Mouse (Mus musculus): ENCODE measurements around the gene Tpbgl. TPM values are rescaled to one million over a fixed set of nuclear protein-coding genes. Genes with fewer than 3 reads are reported as not detected.
A peak's percentile ranks its signal among the peaks of the same experiment; 100 is the strongest.

The Tpbgl gene
- polyA plus RNA-seq, 1 experiment, result not detected

DNA sequence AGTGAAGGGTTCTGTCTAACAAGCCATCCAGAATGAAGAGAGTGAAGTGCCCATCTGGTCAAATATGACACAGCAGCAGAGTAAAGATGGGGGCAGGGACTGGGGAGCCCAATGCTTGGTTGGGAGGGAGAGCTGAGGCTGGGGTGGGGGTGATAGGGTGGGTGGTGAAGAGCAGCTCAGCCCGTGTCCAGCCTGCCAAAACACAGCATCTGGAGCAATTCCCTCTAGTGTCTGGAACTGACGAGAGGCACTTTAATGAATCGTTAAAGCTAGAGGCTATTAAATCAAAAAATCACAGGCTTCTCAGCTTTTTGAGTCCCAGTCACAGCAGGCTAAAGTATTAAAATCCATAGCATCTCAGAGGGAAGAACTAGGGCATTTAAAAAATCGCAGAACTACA, 22.7 kb upstream of the Tpbgl start:
- Histone ChIP-seq H3K27me3 (ENCODE audit: control insufficient read depth, insufficient read depth, insufficient read length) (no peaks in the 10 kb centered on the region), H3K36me3 (ENCODE audit: control insufficient read depth, insufficient read depth) (no peaks in the 10 kb centered on the region), H3ac (ENCODE audit: control insufficient read depth, insufficient read length) (no peak overlapping the region), H3K79me2 (ENCODE audit: control insufficient read depth, insufficient read depth) (no peaks in the 10 kb centered on the region), H3K4me2 (ENCODE audit: low read depth) (no peak overlapping the region), H3K4me3 (no peak overlapping the region)
- TF ChIP-seq POLR2A (IDR thresholded peaks at IDR 0.05; ENCODE audit: insufficient read length, low read depth) (no peak), MAX (IDR thresholded peaks at IDR 0.05; ENCODE audit: low read depth) (no peak), MYOG (IDR thresholded peaks at IDR 0.05; ENCODE audit: control insufficient read depth in 1 of 3, insufficient read depth in 1 of 3, insufficient read length in 2 of 3, low read depth in 2 of 3) (no peak), USF1 (IDR thresholded peaks at IDR 0.05; ENCODE audit: low read depth) (no peak), TCF3 (IDR thresholded peaks at IDR 0.05; ENCODE audit: insufficient read length, low read depth) (no peak), POLR2AphosphoS2 (IDR thresholded peaks at IDR 0.05; ENCODE audit: insufficient read length, low read depth) (no peak), CEBPB (IDR thresholded peaks at IDR 0.05; ENCODE audit: insufficient read depth, poor library complexity, severe bottlenecking) (no peak), REST (IDR thresholded peaks at IDR 0.05; ENCODE audit: insufficient read depth, insufficient read length) (no peak), MYOD1 (IDR thresholded peaks at IDR 0.05; ENCODE audit: control insufficient read depth in 1 of 3, insufficient read length in 2 of 3, low read depth in 2 of 3) (no peak), SRF (IDR thresholded peaks at IDR 0.05; ENCODE audit: control insufficient read depth, insufficient read length, low read depth) (no peak), E2F4 (IDR thresholded peaks at IDR 0.05; ENCODE audit: insufficient read depth) (no peak), TCF12 (IDR thresholded peaks at IDR 0.05; ENCODE audit: insufficient read depth, poor library complexity, severe bottlenecking) (no peak)

DNA sequence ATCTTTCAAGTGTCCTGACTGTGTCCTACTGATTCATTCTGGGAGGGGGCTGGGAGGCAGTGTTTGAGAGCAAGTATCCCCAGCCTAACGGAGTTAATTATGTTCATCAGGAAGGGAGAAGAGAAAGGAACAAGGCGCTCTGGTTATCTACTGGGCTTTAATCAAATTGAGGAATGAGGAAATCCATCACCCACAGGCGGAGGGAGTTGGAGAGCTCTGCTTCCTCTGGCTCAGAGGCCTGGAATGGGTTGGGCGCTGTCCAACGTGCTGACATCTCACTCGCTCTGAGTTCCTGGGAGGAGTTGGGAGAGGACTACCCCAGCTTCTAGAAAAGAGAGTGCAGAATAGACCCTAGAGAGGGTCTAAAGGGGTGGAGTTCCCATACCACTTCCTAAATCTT, 21.7 kb upstream of the Tpbgl start:
- no peaks in the 10 kb centered on the region for H3K27me3 ChIP-seq (ENCODE audit: control insufficient read depth, insufficient read depth, insufficient read length)
- no peak overlapping the region for H3ac ChIP-seq (ENCODE audit: control insufficient read depth, insufficient read length)
- no peaks in the 10 kb centered on the region for H3K36me3 ChIP-seq (ENCODE audit: control insufficient read depth, insufficient read depth)
- no peaks in the 10 kb centered on the region for H3K79me2 ChIP-seq (ENCODE audit: control insufficient read depth, insufficient read depth)
- H3K4me3 ChIP-seq, result no peak overlapping the region
- H3K4me2 ChIP-seq (ENCODE audit: low read depth), result no peak overlapping the region
- TF ChIP-seq REST (IDR thresholded peaks at IDR 0.05; ENCODE audit: insufficient read depth, insufficient read length), result peak; percentile 75
- TF ChIP-seq MYOD1 (IDR thresholded peaks at IDR 0.05; ENCODE audit: control insufficient read depth in 1 of 3, insufficient read length in 2 of 3, low read depth in 2 of 3), result no peak
- TF ChIP-seq TCF12 (IDR thresholded peaks at IDR 0.05; ENCODE audit: insufficient read depth, poor library complexity, severe bottlenecking), result no peak
- TF ChIP-seq POLR2A (IDR thresholded peaks at IDR 0.05; ENCODE audit: insufficient read length, low read depth), result no peak
- no peak for TF ChIP-seq E2F4 (IDR thresholded peaks at IDR 0.05; ENCODE audit: insufficient read depth)
- TF ChIP-seq SRF (IDR thresholded peaks at IDR 0.05; ENCODE audit: control insufficient read depth, insufficient read length, low read depth), result no peak
- TF ChIP-seq CEBPB (IDR thresholded peaks at IDR 0.05; ENCODE audit: insufficient read depth, poor library complexity, severe bottlenecking), result no peak

DNA sequence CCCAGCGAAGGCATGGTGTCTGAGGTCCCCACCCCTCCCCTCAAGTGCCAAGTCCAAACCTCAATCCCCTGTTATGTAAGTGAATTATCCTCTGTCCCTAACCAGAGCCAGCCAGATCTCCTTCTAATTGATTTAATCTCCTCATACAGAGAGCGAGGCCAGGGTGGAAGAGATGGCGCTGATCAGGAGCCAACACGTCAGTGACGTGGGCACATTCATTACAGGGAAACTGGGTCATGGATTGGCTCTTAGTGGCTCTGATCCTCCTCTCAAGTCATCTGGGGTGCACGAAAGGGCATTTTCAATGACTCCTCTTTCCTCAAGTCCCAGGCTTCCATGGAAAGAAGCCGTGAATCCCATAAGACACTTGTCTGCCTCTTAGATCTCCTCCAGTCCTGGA, 17.8 kb upstream of the Tpbgl start:
- Histone ChIP-seq H3K27me3 (ENCODE audit: control insufficient read depth, insufficient read depth, insufficient read length) (peaks cover 5% of the 10 kb centered on the region), H3ac (ENCODE audit: control insufficient read depth, insufficient read length) (no peak overlapping the region), H3K36me3 (ENCODE audit: control insufficient read depth, insufficient read depth) (no peaks in the 10 kb centered on the region), H3K79me2 (ENCODE audit: control insufficient read depth, insufficient read depth) (no peaks in the 10 kb centered on the region), H3K4me2 (ENCODE audit: low read depth) (no peak overlapping the region), H3K4me3 (no peak overlapping the region)
- TF ChIP-seq MYOD1 (IDR thresholded peaks at IDR 0.05; ENCODE audit: control insufficient read depth in 1 of 3, insufficient read length in 2 of 3, low read depth in 2 of 3) (no peak), USF1 (IDR thresholded peaks at IDR 0.05; ENCODE audit: low read depth) (no peak), TCF12 (IDR thresholded peaks at IDR 0.05; ENCODE audit: insufficient read depth, poor library complexity, severe bottlenecking) (no peak), MAX (IDR thresholded peaks at IDR 0.05; ENCODE audit: low read depth) (no peak), TCF3 (IDR thresholded peaks at IDR 0.05; ENCODE audit: insufficient read length, low read depth) (no peak), REST (IDR thresholded peaks at IDR 0.05; ENCODE audit: insufficient read depth, insufficient read length) (no peak), MYOG (IDR thresholded peaks at IDR 0.05; ENCODE audit: control insufficient read depth in 1 of 3, insufficient read depth in 1 of 3, insufficient read length in 2 of 3, low read depth in 2 of 3) (no peak), E2F4 (IDR thresholded peaks at IDR 0.05; ENCODE audit: insufficient read depth) (no peak), POLR2A (IDR thresholded peaks at IDR 0.05; ENCODE audit: insufficient read length, low read depth) (no peak), POLR2AphosphoS2 (IDR thresholded peaks at IDR 0.05; ENCODE audit: insufficient read length, low read depth) (no peak), SRF (IDR thresholded peaks at IDR 0.05; ENCODE audit: control insufficient read depth, insufficient read length, low read depth) (no peak), CEBPB (IDR thresholded peaks at IDR 0.05; ENCODE audit: insufficient read depth, poor library complexity, severe bottlenecking) (no peak)

DNA sequence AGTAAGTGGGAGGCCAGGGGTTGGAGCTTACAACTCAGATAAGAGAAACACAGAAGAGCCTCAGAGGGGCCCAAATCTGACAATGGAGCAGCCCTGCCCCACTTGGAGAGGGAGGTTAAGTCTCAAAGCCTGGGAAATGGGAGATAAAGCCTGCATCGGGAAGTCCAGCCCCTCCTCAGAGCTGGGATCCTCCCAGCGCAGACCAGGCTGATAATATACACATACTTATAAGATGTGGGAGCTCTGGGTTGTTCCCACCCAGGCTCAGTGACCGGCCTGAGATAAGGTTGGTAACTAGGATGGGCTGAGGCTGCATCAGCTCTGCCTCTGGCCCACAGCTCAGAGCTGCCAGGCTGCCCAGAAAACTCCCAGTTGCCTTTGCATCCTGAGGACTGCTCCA, 15.2 kb upstream of the Tpbgl start:
- H3K4me3 ChIP-seq, result no peak overlapping the region
- H3ac ChIP-seq (ENCODE audit: control insufficient read depth, insufficient read length), result no peak overlapping the region
- no peak overlapping the region for H3K4me2 ChIP-seq (ENCODE audit: low read depth)
- TF ChIP-seq POLR2AphosphoS2 (IDR thresholded peaks at IDR 0.05; ENCODE audit: insufficient read length, low read depth), result no peak
- TF ChIP-seq MYOG (IDR thresholded peaks at IDR 0.05; ENCODE audit: control insufficient read depth in 1 of 3, insufficient read depth in 1 of 3, insufficient read length in 2 of 3, low read depth in 2 of 3), result no peak
- no peak for TF ChIP-seq POLR2A (IDR thresholded peaks at IDR 0.05; ENCODE audit: insufficient read length, low read depth)
- no peak for TF ChIP-seq TCF12 (IDR thresholded peaks at IDR 0.05; ENCODE audit: insufficient read depth, poor library complexity, severe bottlenecking)
- no peak for TF ChIP-seq MYOD1 (IDR thresholded peaks at IDR 0.05; ENCODE audit: control insufficient read depth in 1 of 3, insufficient read length in 2 of 3, low read depth in 2 of 3)
- TF ChIP-seq SRF (IDR thresholded peaks at IDR 0.05; ENCODE audit: control insufficient read depth, insufficient read length, low read depth), result no peak
- TF ChIP-seq E2F4 (IDR thresholded peaks at IDR 0.05; ENCODE audit: insufficient read depth), result no peak
- no peak for TF ChIP-seq TCF3 (IDR thresholded peaks at IDR 0.05; ENCODE audit: insufficient read length, low read depth)
- TF ChIP-seq CEBPB (IDR thresholded peaks at IDR 0.05; ENCODE audit: insufficient read depth, poor library complexity, severe bottlenecking), result no peak
- TF ChIP-seq MAX (IDR thresholded peaks at IDR 0.05; ENCODE audit: low read depth), result no peak
- TF ChIP-seq USF1 (IDR thresholded peaks at IDR 0.05; ENCODE audit: low read depth), result no peak
- no peak for TF ChIP-seq REST (IDR thresholded peaks at IDR 0.05; ENCODE audit: insufficient read depth, insufficient read length)
- peaks cover 5% of the 10 kb centered on the region for H3K27me3 ChIP-seq (ENCODE audit: control insufficient read depth, insufficient read depth, insufficient read length)
- no peaks in the 10 kb centered on the region for H3K36me3 ChIP-seq (ENCODE audit: control insufficient read depth, insufficient read depth)
- H3K79me2 ChIP-seq (ENCODE audit: control insufficient read depth, insufficient read depth), result no peaks in the 10 kb centered on the region
